Mouse (Mus musculus): Measurements from ENCODE around the gene Fbxo31. TPM values are rescaled to one million over a fixed set of nuclear protein-coding genes. Genes with fewer than 3 reads are reported as not detected.
A peak's percentile ranks its signal among the peaks of the same experiment; 100 is the strongest.
"Not testable (repeated sequence)": the region's sequence is repeated elsewhere in the genome, so short reads cannot be mapped to it uniquely, and the experiment has no call there.

Gene Fbxo31
- polyA plus RNA-seq, 1 experiment from 2014 or later: 19.6 TPM

- no peak for ATAC-seq
- no peaks in the 10 kb centered on the region for H3K27me3 ChIP-seq (replicated peaks)
- WGBS (ENCODE audit: insufficient replicate concordance): 79% methylated on average over 14 of the region's 14 CpGs
- H3K4me2 ChIP-seq: no peak overlapping the region
- H3K27ac ChIP-seq: no peak overlapping the region
- no peak overlapping the region for H3K9ac ChIP-seq
- H3K36me3 ChIP-seq: peaks cover 71% of the 10 kb centered on the region
- H3K9me3 ChIP-seq (replicated peaks): no peaks in the 10 kb centered on the region
- H3K4me3 ChIP-seq: no peak overlapping the region
- no peaks in the 10 kb centered on the region for H3K4me1 ChIP-seq
These were observed 21.2 kb upstream of the Fbxo31 start for GRCm38 (mm10) chr8:121599842-121600241.

GRCm38 (mm10) chr8:121598892-121599291 is 20.3 kb upstream of the Fbxo31 start:
- H3K27me3 ChIP-seq (replicated peaks): no peaks in the 10 kb centered on the region
- no peak overlapping the region for H3K4me3 ChIP-seq
- H3K9me3 ChIP-seq (replicated peaks): no peaks in the 10 kb centered on the region
- H3K4me1 ChIP-seq: no peaks in the 10 kb centered on the region
- H3K36me3 ChIP-seq: peaks cover 71% of the 10 kb centered on the region
- no peak overlapping the region for H3K4me2 ChIP-seq
- H3K27ac ChIP-seq: no peak overlapping the region
- peak; percentile 76 for ATAC-seq
- WGBS (ENCODE audit: insufficient replicate concordance): 29% methylated on average over 7 of the region's 7 CpGs
- H3K9ac ChIP-seq: no peak overlapping the region

- no peaks in the 10 kb centered on the region for H3K27me3 ChIP-seq (replicated peaks)
- peaks cover 75% of the 10 kb centered on the region for H3K36me3 ChIP-seq
- H3K27ac ChIP-seq: no peak overlapping the region
- H3K4me2 ChIP-seq: no peak overlapping the region
- H3K4me1 ChIP-seq: 0 out of 2 replicates have a peak, but pooled peaks cover 6% of the 10 kb centered on the region
- 84% methylated on average over 7 of the region's 7 CpGs for WGBS (ENCODE audit: insufficient replicate concordance)
- ATAC-seq: no peak
- no peak overlapping the region for H3K9ac ChIP-seq
- H3K4me3 ChIP-seq: no peak overlapping the region
- H3K9me3 ChIP-seq (replicated peaks): no peaks in the 10 kb centered on the region
These were observed 19.6 kb upstream of the Fbxo31 start for GRCm38 (mm10) chr8:121598190-121598589.

GRCm38 (mm10) chr8:121597492-121597891 is 18.9 kb upstream of the Fbxo31 start:
- not testable (repeated sequence) for H3K27ac ChIP-seq; H3K4me2 ChIP-seq; H3K9ac ChIP-seq; ATAC-seq; H3K9me3 ChIP-seq (replicated peaks); H3K27me3 ChIP-seq (replicated peaks); H3K4me3 ChIP-seq
- H3K4me1 ChIP-seq: peaks cover 11% of the 10 kb centered on the region
- peaks cover 80% of the 10 kb centered on the region for H3K36me3 ChIP-seq
- WGBS (ENCODE audit: insufficient replicate concordance): 73% methylated on average over 2 of the region's 2 CpGs

- Histone ChIP-seq H3K4me3 (no peak overlapping the region), H3K9ac (no peak overlapping the region), H3K27me3 (replicated peaks) (no peaks in the 10 kb centered on the region), H3K4me1 (peaks cover 38% of the 10 kb centered on the region), H3K36me3 (peaks cover 61% of the 10 kb centered on the region), H3K27ac (no peak overlapping the region), H3K4me2 (no peak overlapping the region), H3K9me3 (replicated peaks) (no peaks in the 10 kb centered on the region)
- WGBS (ENCODE audit: insufficient replicate concordance): 74% methylated on average over 9 of the region's 9 CpGs
- no peak for ATAC-seq
These were observed 15.4 kb upstream of the Fbxo31 start for GRCm38 (mm10) chr8:121593983-121594382.

GRCm38 (mm10) chr8:121593293-121593692 is 14.7 kb upstream of the Fbxo31 start:
- 88% methylated on average over 5 of the region's 5 CpGs for WGBS (ENCODE audit: insufficient replicate concordance)
- no peaks in the 10 kb centered on the region for H3K9me3 ChIP-seq (replicated peaks)
- H3K4me3 ChIP-seq: no peak overlapping the region
- no peaks in the 10 kb centered on the region for H3K27me3 ChIP-seq (replicated peaks)
- no peak overlapping the region for H3K9ac ChIP-seq
- no peak overlapping the region for H3K27ac ChIP-seq
- H3K4me2 ChIP-seq: no peak overlapping the region
- peaks cover 58% of the 10 kb centered on the region for H3K36me3 ChIP-seq
- ATAC-seq: no peak
- peaks cover 45% of the 10 kb centered on the region for H3K4me1 ChIP-seq

- Histone ChIP-seq H3K4me1 (peaks cover 63% of the 10 kb centered on the region), H3K27me3 (replicated peaks) (no peaks in the 10 kb centered on the region), H3K9ac (peak overlapping the region; percentile 96), H3K27ac (peak overlapping the region; percentile 93), H3K4me2 (peak overlapping the region; percentile 92), H3K9me3 (replicated peaks) (no peaks in the 10 kb centered on the region), H3K4me3 (peak overlapping the region; percentile 96), H3K36me3 (peaks cover 41% of the 10 kb centered on the region)
- ATAC-seq: peak; percentile 25
- 15% methylated on average over 20 of the region's 20 CpGs for WGBS (ENCODE audit: insufficient replicate concordance)
These were observed 12.8 kb upstream of the Fbxo31 start for GRCm38 (mm10) chr8:121591178-121592066.

GRCm38 (mm10) chr8:121590203-121591177 is 11.9 kb upstream of the Fbxo31 start, which contains the start of gene Map1lc3b:
Map1lc3b (plus strand) TSS chr8:121590361.
- Histone ChIP-seq H3K4me2 (peak within 1 kb of the TSS; percentile 92), H3K27ac (peak within 1 kb of the TSS; percentile 93), H3K9me3 (replicated peaks) (no peaks in the 10 kb centered on the region), H3K36me3 (peaks cover 31% of the 10 kb centered on the region), H3K9ac (peak within 1 kb of the TSS; percentile 96), H3K27me3 (replicated peaks) (no peaks in the 10 kb centered on the region), H3K4me1 (peaks cover 72% of the 10 kb centered on the region), H3K4me3 (peak within 1 kb of the TSS; percentile 96)
- under 1% methylated on average over 94 of the region's 94 CpGs for WGBS (ENCODE audit: insufficient replicate concordance)
- ATAC-seq: peak; percentile 77

GRCm38 (mm10) chr8:121589205-121589726 is 10.7 kb upstream of the Fbxo31 start:
- Histone ChIP-seq H3K9ac (peak overlapping the region; percentile 96), H3K4me3 (peak overlapping the region; percentile 96; the same call in 1 of the 2 replicates), H3K27ac (peak overlapping the region; percentile 93)

GRCm38 (mm10) chr8:121588750-121589149 is 10.1 kb upstream of the Fbxo31 start:
- WGBS (ENCODE audit: insufficient replicate concordance): 26% methylated on average over 4 of the region's 4 CpGs
- Histone ChIP-seq H3K27ac (peak overlapping the region; percentile 93), H3K9me3 (replicated peaks) (no peaks in the 10 kb centered on the region), H3K27me3 (replicated peaks) (no peaks in the 10 kb centered on the region), H3K9ac (peak overlapping the region; percentile 96), H3K4me1 (peaks cover 78% of the 10 kb centered on the region), H3K4me2 (peak overlapping the region; percentile 92), H3K36me3 (peaks cover 14% of the 10 kb centered on the region), H3K4me3 (0 out of 2 replicates have a peak overlapping the region, but pooled peaks have one; percentile 96)
- ATAC-seq: peak; percentile 66

More at GRCm38 (mm10) chr8:121589205-121589726, 10.7 kb upstream of the Fbxo31 start:
- Histone ChIP-seq H3K4me2 (peak overlapping the region; percentile 92), H3K4me1 (peaks cover 79% of the 10 kb centered on the region), H3K27me3 (replicated peaks) (no peaks in the 10 kb centered on the region), H3K36me3 (peaks cover 19% of the 10 kb centered on the region), H3K9me3 (replicated peaks) (no peaks in the 10 kb centered on the region)
- 20% methylated on average over 2 of the region's 2 CpGs for WGBS (ENCODE audit: insufficient replicate concordance)
- peak; percentile 9 for ATAC-seq

- peaks cover 55% of the 10 kb centered on the region for H3K4me1 ChIP-seq
- H3K9ac ChIP-seq: peak overlapping the region; percentile 81
- no peaks in the 10 kb centered on the region for H3K9me3 ChIP-seq (replicated peaks)
- peak overlapping the region; percentile 86 for H3K27ac ChIP-seq
- H3K4me2 ChIP-seq: peak overlapping the region; percentile 76
- no peaks in the 10 kb centered on the region for H3K36me3 ChIP-seq
- H3K27me3 ChIP-seq (replicated peaks): no peaks in the 10 kb centered on the region
- peak; percentile 86 for ATAC-seq
- 2% methylated on average over 47 of the region's 47 CpGs for WGBS (ENCODE audit: insufficient replicate concordance)
- H3K4me3 ChIP-seq: peak overlapping the region; percentile 75
These were observed 6.7 kb upstream of the Fbxo31 start for GRCm38 (mm10) chr8:121585159-121585825.
